Mouse (Mus musculus) Muller cell, postnatal 12 days (primary cell): ENCODE results near the gene Spin1.

Experiments
- DNase-seq: peaks from one replicate; pipeline ENCODE4 v3.0.0-alpha.2; 2015; ENCODE audit errors: inconsistent ontology term

Gene Spin1

DNA sequence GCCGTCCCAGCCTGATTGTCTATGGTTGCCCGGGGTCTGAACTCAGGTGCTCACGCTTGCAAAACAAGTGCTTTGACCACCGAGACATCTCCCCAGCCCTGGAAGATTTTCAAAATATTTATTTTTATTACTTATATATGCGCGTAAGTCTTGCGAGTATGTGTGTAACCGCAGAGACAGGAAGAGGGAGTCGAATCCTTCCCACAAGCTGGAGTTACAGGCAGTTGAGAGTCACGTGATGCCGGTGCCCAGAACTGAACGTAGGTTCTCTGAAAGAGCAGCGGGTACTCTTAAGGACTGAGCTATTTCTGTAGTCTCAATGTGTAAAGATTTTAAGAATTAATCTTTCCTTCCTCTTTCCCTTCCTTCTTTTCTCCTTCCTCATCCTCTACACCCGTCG is 93.2 kb downstream of the Spin1 start:
- DNase-seq, result no peak

DNA sequence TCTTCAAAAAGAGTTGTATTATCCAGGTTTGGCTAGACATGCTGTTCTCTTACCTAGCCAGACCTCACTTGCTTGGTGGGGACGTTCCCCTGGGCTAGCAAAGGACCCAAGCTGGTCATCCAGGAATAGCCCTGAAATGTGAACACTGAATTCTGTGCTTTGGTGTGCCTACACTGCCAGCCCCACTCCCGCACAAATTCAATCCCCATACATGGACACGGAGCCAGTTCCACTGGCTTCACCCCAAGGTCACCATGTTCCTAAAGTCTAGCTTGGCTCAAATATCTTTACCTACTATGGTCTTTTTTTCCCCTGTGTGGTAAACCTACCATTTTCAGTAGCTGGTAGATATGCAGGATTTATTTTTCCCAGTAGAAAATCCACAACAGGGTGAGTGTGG is 97.0 kb downstream of the Spin1 start:
- DNase-seq, result no peak

DNA sequence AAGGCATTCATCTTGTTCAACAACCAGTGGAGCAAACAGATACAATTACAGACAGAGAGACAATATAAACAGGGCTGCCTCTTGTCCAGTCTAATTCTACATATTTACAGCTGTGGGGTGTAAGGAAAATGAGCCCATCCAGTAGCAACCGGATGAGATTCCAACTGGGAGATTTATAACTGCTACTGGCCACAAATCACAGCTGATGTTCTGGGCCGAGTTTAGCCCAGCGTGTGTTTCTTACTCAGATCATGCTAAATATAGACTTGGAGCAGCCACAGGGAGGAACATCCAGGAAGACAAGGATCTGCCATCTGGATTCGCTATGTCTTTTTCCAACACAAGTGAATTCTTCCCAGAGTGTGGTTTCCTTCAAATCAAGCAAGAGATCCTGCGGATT is 97.5 kb downstream of the Spin1 start:
- no peak for DNase-seq
